Mouse (Mus musculus) stomach, postnatal 0 days (tissue): ENCODE data around the gene Ccn6.

Experiments used
- CTCF ChIP-seq: IDR thresholded peaks from 2 replicates; pipeline ENCODE4 v1.5.1; 2016; ENCODE audit warnings: antibody characterized with exemption, low read depth, mild to moderate bottlenecking, moderate library complexity
- EP300 ChIP-seq: optimal IDR thresholded peaks from 2 replicates; pipeline ENCODE3; 2016; ENCODE audit warnings: antibody characterized with exemption

DNA sequence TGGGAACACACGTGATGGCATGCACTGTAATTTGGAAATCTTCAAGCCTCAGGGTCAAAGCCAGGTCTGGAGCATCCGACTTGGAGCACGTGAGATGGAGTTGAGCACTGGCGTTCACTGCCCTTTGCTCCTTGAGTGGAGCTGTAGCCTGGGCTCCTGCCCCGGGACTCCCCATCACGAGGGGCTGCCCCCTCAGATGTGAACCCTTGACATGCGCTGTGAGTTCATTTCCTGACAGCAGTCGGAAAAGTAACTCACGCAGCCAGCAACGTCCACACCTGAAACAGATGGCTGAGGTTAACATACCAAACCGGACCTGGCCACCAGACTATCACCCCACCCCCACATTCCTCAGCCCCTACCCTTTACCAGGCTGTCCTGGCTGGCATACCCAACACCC is 4.0 kb upstream of the Ccn6 start:
- TF ChIP-seq CTCF (no peak), EP300 (no peak)
